Mouse (Mus musculus) spleen, postnatal 14 days (tissue): Measurements from ENCODE around the gene Prdm11.

Experiments used
- DNase-seq, 2 experiments: peaks; one replicate each; pipeline ENCODE4 v3.0.0; 2021 to 2022; ENCODE audit warnings: low spot score in 2 of 2

The Prdm11 gene

GRCm38 (mm10) chr2:93045818-93046508, at the start of gene Prdm11:
Gene Prdm11, minus strand, starts transcription at chr2:93046167.
- DNase-seq: no peak

GRCm38 (mm10) chr2:93092347-93092746, 46.4 kb upstream of the Prdm11 start:
- no peak for DNase-seq

GRCm38 (mm10) chr2:93091679-93092078, 45.7 kb upstream of the Prdm11 start:
- no peak for DNase-seq

- no peak for DNase-seq
These were observed 43.6 kb upstream of the Prdm11 start for GRCm38 (mm10) chr2:93089379-93090089.

- DNase-seq: no peak
These were observed 42.0 kb upstream of the Prdm11 start for GRCm38 (mm10) chr2:93088006-93088405.

- DNase-seq: no peak
These were observed 39.5 kb upstream of the Prdm11 start for GRCm38 (mm10) chr2:93085291-93086027.

GRCm38 (mm10) chr2:93084481-93084880, 38.5 kb upstream of the Prdm11 start:
- DNase-seq: no peak

GRCm38 (mm10) chr2:93083317-93083716, 37.4 kb upstream of the Prdm11 start:
- DNase-seq: no peak

GRCm38 (mm10) chr2:93082846-93083245, 36.9 kb upstream of the Prdm11 start:
- DNase-seq: no peak

GRCm38 (mm10) chr2:93080871-93081608, 35.1 kb upstream of the Prdm11 start:
- no peak for DNase-seq

- no peak for DNase-seq
These were observed 33.4 kb upstream of the Prdm11 start for GRCm38 (mm10) chr2:93079394-93079793.

GRCm38 (mm10) chr2:93076578-93076955, 30.6 kb upstream of the Prdm11 start:
- no peak for DNase-seq

GRCm38 (mm10) chr2:93075738-93076577, 30.0 kb upstream of the Prdm11 start:
- DNase-seq: peak; percentile 38 to 70

- peak; percentile 21 to 49 for DNase-seq
These were observed 25.7 kb upstream of the Prdm11 start for GRCm38 (mm10) chr2:93071656-93072055.

- DNase-seq: peak in 1 of 2 experiments; percentile 15
These were observed 23.0 kb upstream of the Prdm11 start for GRCm38 (mm10) chr2:93068942-93069341.

- DNase-seq: peak in 1 of 2 experiments; percentile 41
These were observed 17.4 kb upstream of the Prdm11 start for GRCm38 (mm10) chr2:93063347-93063746.

GRCm38 (mm10) chr2:93051873-93052272, 5.9 kb upstream of the Prdm11 start:
- no peak for DNase-seq

- DNase-seq: no peak
These were observed 2.8 kb upstream of the Prdm11 start for GRCm38 (mm10) chr2:93048601-93049323.

GRCm38 (mm10) chr2:93047491-93048050, 1.6 kb upstream of the Prdm11 start:
- no peak for DNase-seq

GRCm38 (mm10) chr2:93047036-93047435, 1.1 kb upstream of the Prdm11 start:
- no peak for DNase-seq
